Mouse (Mus musculus): ENCODE results near the gene Slc22a8. TPM values are rescaled to one million over a fixed set of nuclear protein-coding genes. Genes with fewer than 3 reads are reported as not detected.

Gene Slc22a8
- polyA plus RNA-seq (2012; rRNA removed) = not detected in 2 replicates

DNA sequence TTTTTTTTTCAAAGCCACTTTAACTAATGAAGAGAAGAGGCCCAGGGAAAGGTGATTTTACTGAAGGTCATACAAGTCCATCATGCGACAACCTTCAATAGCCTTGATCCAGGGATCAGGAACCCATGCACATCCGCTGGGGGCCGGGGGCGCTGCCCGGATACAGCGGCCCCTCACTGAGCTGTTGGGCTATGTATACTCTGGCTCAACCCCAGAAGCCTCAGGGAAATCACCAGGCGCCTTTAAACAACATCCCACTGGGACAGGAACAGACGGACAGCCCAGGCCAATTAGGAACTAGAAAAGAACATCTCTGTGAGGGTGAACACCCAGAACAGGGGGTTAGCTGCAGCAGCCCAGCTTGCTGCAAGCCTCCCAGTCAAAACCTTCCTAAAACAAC is at the start of gene Slc22a8:
TSS of gene Slc22a8 (plus strand) at position 301 of the 400 bp plus-strand sequence.
- DNase-seq (ENCODE audit: low spot score) = no peak

DNA sequence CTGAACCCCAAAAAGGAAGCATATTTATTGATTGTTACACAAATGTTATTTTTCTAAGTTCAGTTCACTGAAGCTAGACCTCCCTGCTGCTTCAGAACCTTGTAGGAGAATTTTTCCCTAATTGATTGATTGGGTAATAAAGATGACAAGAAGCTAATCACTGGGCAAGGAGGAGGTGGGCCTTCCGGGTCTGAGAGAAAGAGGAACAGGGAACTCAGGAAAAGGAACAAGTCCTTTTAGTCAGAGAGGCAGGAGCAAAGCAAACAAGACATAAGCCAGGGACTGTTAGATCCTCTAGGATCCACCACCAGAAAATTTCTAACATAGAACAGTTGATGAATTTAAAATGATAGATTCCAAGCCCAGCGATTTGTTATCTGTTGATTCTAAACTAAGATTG is 32.2 kb upstream of the Slc22a8 start:
- DNase-seq (ENCODE audit: low spot score) = no peak

DNA sequence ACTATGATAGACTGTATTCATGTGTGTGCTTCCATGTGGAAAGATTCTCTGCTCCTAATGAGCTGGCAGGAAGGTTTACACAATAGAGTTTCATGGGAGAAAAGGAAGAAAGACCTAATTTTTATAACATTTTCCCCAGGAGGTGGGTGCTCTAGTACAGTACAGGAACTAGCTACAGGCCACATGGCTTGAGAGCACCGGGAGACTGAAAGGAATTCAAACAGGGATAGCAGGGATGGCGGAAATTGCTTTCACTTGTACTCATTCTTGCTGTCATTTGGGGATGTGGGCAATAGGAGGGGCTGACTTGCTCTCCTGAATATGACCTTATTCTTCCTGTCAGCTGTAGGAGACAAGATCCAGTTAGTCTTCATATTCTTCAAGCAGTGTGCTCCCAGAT is 27.0 kb upstream of the Slc22a8 start:
- no peak for DNase-seq (ENCODE audit: low spot score)

DNA sequence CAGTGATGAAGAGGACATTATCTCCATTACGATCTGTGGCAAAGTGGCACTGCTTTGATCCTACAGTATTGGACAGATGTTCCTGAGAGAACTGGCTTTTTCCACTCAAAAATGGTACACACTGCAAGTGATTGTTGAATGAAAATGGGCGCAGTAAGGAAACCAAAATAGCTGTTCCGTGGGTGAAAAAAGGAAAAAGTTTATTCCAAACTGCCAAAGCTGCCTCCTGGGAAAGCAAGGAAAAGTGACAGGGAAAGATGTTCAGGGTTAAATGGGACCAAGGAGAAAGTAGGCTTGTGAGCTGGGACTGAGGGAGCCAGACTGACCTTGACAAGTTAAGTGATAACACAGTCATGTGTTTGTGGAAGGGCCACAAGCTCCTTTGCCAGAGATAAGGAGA is 26.6 kb upstream of the Slc22a8 start:
- no peak for DNase-seq (ENCODE audit: low spot score)

DNA sequence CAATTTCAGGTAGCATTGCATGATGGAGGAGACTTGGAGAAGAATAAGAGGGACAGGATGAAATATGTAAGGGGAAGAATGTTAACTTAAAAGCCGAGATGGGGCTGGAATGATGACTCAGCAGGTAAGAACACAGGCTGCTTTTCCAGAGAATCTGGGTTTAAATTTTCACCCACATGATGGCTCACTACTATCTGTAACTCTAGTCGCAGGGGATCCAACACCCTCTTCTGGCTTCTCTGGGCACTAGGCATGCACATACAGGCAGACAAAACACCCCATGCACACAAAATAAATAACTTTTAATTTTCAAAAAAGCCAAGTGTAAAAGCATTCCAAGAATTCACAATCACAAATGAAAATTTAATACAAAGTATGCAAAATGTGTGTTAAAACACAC is 25.8 kb upstream of the Slc22a8 start:
- DNase-seq (ENCODE audit: low spot score) = no peak

DNA sequence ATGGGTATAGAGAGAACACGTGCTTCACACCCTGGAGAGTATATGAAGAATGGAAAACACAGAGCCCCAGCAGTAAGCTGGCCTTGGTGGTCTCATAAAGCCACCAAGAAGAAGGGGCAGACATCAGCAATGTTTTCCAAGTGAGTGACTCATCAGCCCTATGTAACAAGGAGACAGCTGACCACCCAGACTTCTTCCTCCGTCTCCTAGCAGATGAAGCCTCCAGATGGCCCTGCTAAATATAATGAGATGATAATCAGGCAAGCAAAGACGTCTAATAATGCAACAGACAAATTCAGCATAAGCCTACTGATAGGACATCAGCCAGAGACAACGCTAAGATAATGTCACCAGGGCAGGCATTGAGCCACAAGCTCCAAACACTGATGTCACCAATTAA is 25.1 kb upstream of the Slc22a8 start:
- no peak for DNase-seq (ENCODE audit: low spot score)

DNA sequence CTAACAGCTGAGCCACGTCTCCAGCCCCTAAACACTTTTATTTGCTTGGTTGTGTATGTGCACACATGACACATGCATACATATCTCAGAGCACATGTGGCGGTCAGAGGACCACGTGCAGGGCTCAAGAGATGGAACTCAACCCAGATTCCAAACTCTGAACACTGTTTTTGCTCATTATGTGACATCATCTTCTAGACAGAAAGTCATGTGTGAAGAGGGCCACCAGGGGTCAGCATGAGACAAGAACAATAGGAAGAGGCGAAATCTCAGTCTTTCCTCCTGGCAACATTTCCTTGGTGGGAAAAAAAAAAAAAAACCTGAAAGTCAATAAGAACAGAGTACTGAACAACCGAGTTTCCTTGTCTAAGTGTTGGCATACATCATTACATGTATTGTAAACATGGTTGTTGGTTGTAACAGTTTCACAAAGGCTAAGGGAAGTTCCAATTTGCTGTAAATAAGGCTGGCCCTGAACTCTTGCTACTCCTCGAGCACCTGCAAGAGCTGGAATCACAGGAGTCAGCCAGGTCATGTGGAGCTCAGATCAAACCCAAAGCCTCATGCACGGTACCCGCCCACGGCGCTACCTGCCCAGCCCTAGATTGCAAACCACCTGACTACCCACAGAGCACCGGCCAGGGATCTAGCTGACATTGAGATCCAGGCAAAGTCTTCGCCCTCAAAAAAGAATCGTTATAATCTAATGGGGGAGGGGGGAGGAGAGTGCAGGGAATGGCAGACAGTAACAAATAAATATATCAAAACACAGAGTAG is 23.8 kb upstream of the Slc22a8 start:
- DNase-seq (ENCODE audit: low spot score) = no peak

DNA sequence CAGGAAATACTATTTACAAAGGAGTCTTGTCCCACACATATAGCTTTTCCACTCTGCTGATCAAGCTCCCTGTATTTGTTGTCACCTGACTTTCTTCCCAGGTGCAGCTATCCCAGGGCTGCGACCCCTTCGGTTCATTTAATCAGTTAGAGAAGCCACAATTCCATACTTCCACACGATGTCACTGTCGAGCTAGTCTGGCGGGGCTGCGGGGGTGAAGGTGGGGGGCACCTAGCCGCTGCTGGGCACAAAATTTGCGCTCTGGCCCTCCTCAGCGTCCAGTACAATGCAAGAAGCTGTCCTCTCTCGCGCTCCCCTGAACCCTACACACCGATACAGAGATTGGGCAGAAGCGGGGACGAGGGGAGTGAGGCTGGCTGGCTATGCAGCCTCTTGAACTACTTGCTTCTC is 21.6 kb upstream of the Slc22a8 start:
- no peak for DNase-seq (ENCODE audit: low spot score)

DNA sequence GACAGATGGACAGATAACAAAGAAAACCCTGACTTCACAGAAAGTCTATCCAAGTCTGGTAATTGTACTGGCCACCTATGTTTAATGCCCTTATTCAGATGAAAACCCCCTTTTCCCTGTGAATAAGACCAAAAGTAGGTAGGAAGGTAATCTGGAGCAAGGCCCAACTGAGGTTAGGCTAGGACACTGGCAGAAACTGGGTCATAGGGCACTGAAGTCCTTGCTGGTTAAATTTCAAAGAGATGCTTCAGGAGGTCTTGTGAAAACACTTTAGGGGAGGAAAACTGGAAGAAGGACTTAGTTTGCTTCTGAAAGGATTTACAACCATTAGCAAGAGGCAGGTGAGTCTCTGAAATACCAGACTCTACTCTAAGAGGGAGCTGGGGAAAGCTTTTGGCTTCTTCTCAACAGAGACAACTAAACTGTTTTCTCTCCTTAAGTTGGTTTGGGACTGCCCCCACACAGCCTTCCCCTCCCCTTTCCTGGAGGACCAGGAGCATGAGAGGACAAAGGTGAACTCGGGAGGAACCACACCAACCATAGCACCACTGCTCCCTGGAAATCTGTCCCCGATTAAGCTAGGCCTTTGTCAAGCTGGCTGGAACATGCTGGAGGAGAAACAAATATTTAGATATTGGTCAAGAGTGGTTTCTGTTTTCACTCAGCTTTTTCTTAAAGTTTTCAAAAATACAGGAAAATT is 20.6 kb upstream of the Slc22a8 start:
- DNase-seq (ENCODE audit: low spot score) = no peak

DNA sequence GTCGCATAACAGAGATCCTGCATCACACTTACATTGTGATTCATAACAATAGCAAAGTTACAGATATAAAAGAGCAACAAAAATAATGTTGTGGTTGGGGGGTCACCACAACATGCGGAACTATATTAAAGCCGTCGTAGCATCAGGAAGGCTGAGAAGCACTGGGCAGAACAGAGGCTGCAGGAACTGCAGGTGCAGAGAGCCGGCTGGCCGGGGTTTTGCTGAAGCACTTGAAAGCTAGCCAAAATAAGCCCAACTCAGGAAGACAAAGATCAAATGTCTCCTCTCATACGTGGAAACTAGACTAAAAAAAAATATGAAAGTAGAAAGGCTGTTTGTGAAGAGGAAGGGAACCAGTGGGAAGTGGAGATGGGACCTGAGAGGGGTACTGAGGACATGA is 19.3 kb upstream of the Slc22a8 start:
- no peak for DNase-seq (ENCODE audit: low spot score)

DNA sequence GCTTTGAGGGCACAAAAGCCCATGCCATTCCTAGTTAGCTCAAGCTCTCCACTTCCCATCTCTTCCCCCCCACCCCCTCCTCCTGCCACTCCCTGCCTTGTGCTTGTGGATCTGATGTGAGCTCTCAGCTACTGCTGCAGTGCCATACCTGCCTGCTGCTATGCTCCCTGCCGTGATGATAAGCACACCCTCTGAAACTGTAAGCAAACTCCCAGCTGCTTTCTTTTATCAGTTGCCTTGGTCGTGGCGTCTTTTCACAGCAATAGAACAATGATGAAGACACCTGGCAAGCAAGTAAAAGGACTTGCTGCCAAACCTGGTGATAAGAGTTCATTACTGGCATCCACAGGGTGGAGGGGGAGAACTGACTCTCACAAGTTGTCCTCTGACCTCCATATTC is 18.6 kb upstream of the Slc22a8 start:
- no peak for DNase-seq (ENCODE audit: low spot score)

DNA sequence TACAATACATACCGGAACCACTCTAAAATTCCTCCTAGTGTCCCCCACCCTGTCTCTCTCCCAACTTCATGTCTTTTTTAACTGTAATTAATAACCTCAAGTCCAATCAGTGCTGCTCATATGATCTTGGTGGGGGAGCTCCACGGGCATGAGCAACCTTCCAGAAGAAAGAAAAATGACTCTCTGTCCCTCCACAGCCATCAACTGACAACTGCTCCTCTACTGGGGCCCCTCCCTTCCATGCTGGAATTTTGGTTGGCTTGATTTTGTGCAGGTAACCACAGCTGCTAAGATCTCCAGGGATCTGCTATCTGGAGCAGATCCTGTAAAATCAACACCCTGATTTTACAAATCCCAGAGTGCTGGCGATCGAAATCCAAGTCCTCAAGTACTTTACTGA is 13.6 kb upstream of the Slc22a8 start:
- no peak for DNase-seq (ENCODE audit: low spot score)

DNA sequence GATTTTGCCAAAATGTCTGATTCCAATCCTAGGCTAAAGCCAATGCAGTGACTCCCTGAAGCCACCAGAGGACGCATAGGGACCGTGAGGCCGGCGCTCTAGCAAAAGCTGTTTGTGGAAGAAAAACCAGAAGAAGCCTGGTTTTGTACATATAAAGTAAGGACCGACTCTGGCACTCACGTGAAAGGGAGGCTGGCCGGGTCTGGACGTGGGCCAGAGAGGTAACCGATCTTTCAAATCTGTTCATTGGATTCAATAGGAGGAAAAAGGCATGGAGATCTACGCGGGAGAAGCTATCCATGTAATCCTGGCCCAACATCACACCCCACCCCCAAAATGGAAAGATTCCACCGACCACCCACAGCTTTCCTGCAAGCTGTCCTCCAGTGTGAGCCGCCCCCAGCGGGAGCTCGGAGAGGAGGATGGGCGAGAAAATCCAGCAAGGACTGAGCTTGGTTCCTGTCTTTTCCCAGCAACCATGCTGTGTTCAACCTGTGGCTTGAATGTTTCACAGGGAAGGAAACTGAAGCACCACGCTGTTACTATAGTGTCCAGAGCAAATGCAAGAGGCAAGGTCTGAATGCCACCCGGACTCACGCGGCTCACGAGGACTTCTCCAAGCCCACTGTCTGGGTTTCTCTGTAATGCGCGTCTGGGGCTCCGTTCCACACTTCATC is 12.6 kb upstream of the Slc22a8 start:
- DNase-seq (ENCODE audit: low spot score) = no peak

DNA sequence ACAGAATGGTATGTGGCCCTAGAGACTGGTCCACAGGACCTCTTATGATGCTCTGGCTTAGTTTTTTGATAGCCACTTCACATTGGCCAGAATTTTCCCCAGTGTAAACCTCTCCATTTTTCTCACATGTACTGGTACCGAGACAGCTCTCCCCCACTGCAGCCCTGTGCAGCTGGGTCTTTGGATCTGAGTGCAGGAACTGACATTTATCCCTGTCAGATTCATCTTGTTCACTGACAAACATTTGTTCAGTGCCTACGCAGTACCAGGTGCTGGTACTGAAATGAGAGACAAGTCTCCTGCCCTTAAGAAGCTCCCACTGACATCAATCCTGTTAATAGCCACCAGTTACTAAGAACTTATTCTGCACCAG is 12.1 kb upstream of the Slc22a8 start:
- no peak for DNase-seq (ENCODE audit: low spot score)

DNA sequence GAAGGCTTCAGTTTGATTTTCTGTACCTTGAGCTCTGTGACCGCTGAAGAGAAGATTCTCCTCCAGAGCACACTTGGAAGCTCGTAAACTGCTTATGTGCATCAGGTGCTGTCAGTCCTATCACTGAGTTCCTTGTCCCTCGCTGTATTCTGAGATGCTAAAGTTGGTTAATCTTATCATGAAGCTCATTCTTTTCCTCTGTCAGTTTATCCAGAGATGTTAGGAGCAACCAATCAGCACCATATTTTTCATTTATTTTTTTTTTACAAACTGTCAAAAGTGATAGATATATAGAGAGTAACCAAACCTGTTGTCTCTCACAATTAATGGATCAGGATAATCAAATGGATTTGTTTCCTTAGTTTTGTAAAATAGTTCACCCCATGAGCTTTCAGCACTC is 5.8 kb upstream of the Slc22a8 start:
- DNase-seq (ENCODE audit: low spot score) = no peak

DNA sequence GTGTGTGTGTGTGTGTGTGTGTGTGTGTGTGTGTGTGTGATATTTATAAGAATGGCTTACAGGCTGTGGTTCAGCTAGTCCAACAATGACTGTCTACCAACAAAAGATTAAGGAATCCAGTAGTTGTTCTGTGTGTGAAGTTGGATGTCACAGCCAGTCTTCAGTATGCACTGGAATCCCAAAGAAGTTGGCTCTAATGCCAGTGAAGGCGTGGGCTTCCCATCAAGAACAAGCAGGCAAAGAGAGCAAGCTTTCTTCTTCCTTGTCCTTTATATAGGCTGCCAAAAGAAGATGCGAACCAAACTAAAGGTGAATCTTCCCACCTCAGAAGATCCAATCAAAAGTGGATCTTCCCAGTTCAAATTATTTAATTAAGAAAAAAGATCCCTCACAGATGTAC is 5.2 kb upstream of the Slc22a8 start:
- DNase-seq (ENCODE audit: low spot score) = no peak

DNA sequence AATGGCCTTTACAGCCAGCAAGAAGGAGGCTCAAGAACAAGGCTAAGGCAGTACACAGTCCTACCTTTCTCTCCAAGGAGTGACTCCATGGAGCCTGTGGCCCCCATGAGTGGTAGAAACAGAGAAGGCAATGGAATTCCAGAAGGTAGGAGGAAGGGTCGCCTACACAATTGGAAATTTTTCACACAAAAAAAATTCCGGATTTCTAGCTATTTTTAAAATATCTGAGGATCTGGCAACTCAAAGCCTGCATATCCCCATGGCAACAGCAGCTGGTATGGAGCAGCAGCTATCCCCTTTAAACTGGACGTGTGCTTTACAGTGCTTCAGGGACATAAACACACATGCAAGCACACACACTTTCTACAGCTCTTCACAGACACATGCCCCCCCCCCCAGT is 4.7 kb upstream of the Slc22a8 start:
- no peak for DNase-seq (ENCODE audit: low spot score)

DNA sequence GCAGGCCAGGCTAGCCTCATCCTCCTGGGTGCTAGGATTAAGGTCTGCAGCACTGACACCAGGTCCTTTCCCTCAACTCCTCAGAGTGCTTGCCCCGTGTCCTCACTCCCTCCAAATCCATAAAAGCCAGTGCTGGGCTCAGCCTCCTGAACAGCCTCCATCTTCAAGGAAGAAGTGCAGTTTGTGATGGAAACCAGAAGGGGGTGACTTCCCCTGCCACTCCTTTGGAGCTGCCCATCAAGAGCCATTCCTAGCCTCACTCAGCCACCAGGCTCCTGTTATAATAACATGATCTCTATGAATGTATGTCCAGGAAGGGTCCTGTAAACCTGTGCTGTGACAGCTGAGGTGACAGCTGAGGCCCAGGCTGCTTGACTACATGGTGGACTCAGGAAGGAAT is 3.7 kb upstream of the Slc22a8 start:
- no peak for DNase-seq (ENCODE audit: low spot score)

DNA sequence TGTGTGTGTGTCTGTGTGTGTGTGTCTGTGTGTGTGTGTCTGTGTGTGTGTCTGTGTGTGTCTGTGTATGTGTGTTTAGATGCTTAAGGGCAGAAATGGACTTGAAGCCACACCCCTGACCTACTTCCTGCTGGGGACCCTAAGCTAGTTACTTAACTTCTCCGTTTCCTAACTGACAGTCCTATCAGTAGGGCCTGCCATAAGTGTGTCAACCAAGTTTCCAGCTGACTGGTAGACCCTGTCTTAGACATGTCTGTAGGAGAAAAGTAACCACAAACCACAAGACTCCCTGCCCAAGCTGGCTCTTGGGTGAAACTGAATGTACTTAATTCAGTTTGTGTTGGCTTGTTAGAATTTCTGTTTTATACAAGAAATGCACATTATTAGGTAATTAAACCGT is 1.1 kb downstream of the Slc22a8 start:
- no peak for DNase-seq (ENCODE audit: low spot score)

DNA sequence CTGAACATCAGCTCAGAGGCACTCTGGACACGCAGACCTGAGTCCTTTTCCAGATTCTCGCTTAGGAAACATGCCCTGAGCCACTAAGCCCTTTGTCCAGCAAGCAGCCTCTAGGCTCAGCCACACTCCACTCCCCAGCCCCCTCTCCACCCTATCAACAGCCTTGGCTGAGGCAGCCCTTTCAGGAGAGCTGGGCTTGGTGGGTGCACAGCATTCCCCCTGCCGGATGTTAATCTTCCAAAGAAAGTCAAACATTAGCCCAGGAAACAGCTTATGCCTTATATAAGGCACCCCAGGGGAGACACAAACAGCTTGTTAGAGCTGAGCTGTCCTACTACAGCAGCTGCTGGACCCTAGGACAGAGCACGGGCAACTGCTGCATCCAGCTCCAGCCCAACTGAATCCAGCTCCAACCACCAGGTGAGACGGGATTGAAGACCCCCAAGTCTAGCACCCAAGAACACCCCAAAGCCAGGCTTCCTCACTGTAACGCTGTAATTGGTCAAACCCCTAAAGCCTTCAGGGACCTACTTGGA is 1.9 kb downstream of the Slc22a8 start:
- DNase-seq (ENCODE audit: low spot score) = no peak

DNA sequence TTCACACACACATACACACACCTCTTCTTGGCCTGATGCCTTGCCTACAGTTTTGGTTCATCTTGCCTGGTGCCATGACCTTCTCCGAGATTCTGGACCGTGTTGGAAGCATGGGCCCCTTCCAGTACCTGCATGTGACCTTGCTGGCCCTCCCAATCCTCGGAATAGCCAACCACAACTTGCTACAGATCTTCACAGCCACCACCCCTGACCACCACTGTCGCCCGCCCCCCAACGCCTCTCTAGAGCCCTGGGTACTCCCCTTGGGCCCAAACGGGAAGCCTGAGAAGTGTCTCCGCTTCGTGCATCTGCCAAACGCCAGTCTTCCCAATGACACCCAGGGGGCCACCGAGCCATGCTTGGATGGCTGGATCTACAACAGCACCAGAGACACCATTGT is 2.8 kb downstream of the Slc22a8 start:
- DNase-seq (ENCODE audit: low spot score) = no peak

DNA sequence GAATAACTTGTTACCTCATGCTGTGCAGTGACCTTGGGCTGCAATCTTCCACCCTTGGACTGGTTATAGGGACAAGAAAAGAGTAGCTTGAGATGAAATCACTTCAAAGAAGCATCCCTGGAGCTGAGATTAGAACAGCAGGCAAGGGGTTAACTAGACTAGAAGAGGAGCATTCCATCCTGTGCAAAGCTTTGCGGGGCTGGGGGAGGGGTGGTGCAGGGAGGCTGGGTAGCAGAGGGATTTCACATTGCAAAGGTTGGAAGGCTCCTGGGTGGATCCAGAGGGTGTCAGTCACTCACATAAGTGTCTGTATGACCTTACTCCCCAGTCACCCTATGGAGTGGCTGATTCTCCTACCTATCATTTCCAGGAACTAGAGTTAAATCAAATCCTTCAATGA is 3.5 kb downstream of the Slc22a8 start:
- no peak for DNase-seq (ENCODE audit: low spot score)

DNA sequence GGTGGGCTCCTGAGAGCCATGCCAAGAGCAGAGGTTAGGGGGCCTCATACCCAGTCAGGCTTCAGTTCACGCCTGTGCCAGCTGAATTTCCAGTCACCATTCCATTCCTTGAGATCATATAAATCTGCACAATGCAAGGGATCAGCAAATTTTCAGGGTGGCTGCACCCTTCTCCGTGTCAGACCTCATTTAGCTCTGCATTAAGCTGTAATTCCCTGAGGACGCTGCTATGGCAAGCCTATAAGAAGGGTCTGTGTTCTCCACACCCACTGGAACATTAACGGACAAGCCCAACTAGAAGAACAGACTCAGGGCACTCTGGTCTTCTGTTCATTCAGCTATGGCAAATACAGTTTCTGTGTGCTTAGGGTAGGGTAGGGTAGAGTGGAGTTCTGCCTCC is 6.2 kb downstream of the Slc22a8 start:
- no peak for DNase-seq (ENCODE audit: low spot score)

All from urinary bladder, adult 2 months (tissue).